Mouse (Mus musculus) heart, postnatal 0 days (tissue): ENCODE results near the gene Homer2. TPM values are rescaled to one million over a fixed set of nuclear protein-coding genes. Genes with fewer than 3 reads are reported as not detected.

Experiments
- ATAC-seq: fragments of 200-750 bp; cut with Nextera tagmentation; 2 replicates; pipeline ENCODE4 v1.8.0; 2017; ENCODE audit warnings: low read depth, moderate number of reproducible peaks, moderate library complexity; ENCODE audit not compliant: insufficient read depth
- DNase-seq: peaks from one replicate; pipeline ENCODE4 v3.0.0-alpha.2; 2016; ENCODE audit warnings: low spot score
- H3K27ac ChIP-seq: fragments of 300-500 bp; sonication (generic); 2 replicates; pipeline ENCODE4 v1.5.1; 2014; ENCODE audit warnings: low read depth, mild to moderate bottlenecking
- H3K27me3 ChIP-seq: fragments of 300-500 bp; sonication (generic); 2 replicates; pipeline ENCODE4 v1.6.1; 2014; ENCODE audit warnings: low read length, mixed read lengths; ENCODE audit not compliant: control insufficient read depth, insufficient read depth
- H3K36me3 ChIP-seq: fragments of 300-500 bp; sonication (generic); replicated peaks from 2 replicates; pipeline ENCODE4 v1.6.1; 2014; ENCODE audit warnings: low read length, mixed read lengths; ENCODE audit not compliant: control insufficient read depth, insufficient read depth
- H3K4me1 ChIP-seq: fragments of 300-500 bp; sonication (generic); 2 replicates; pipeline ENCODE4 v1.6.1; 2014; ENCODE audit warnings: antibody characterized with exemption; ENCODE audit not compliant: control insufficient read depth, insufficient read depth
- H3K4me2 ChIP-seq: fragments of 300-500 bp; sonication (generic); 2 replicates; pipeline ENCODE4 v1.6.1; 2014; ENCODE audit warnings: low read depth, mild to moderate bottlenecking, low read length, moderate library complexity
- H3K4me3 ChIP-seq: fragments of 300-500 bp; sonication (generic); 2 replicates; pipeline ENCODE4 v1.5.1; 2014; ENCODE audit warnings: low read depth, low read length
- H3K9ac ChIP-seq: fragments of 300-500 bp; sonication (generic); replicated peaks from 2 replicates; pipeline ENCODE4 v1.6.1; 2014; ENCODE audit warnings: low read depth, low read length, mixed read lengths
- H3K9me3 ChIP-seq: fragments of 300-500 bp; sonication (generic); replicated peaks from 2 replicates; pipeline ENCODE4 v1.6.1; 2016; ENCODE audit warnings: low read length; ENCODE audit not compliant: control insufficient read depth
- CTCF ChIP-seq: IDR thresholded peaks from 2 replicates; pipeline ENCODE4 v1.5.1; 2016; ENCODE audit warnings: antibody characterized with exemption, control low read depth, low read depth
- EP300 ChIP-seq: IDR thresholded peaks from 2 replicates; pipeline ENCODE4 v1.6.1; 2016; ENCODE audit warnings: antibody characterized with exemption, low read depth
- WGBS: fragments of 180-500 bp; shearing (Covaris S2); extraction: QIAGEN DNeasy Blood & Tissue Kit; methylation state at CpG from one replicate; pipeline ENCODE4 v1.1.7; 2014; 5-methylcytosine and 5-hydroxymethylcytosine counted together
- polyA plus RNA-seq: library from polyadenylated mRNA; unstranded; fragments of >200 nt; fragmentation: Nextera tagmentation; extraction: Ambion mirVana; gene quantifications from 2 replicates; pipeline ENCODE4 v1.2.1, GENCODE M21; 2015
- total RNA-seq: library from RNA; depleted of rRNA; stranded (reverse); fragments of >200 nt; gene quantifications from 2 replicates; pipeline ENCODE4 v1.2.3, GENCODE M21; 2014; ENCODE audit warnings: low replicate concordance

Homer2 gene
- total and polyA plus RNA-seq, 2 experiments from 2014 or later = 19.5 to 51.3 TPM

- H3K4me1 ChIP-seq = no peaks in the 10 kb centered on the region
- peaks cover 59% of the 10 kb centered on the region for H3K36me3 ChIP-seq
- ATAC-seq (no peak), DNase-seq (no peak)
- no peak overlapping the region for H3K9ac ChIP-seq
- H3K27me3 ChIP-seq = no peaks in the 10 kb centered on the region
- WGBS = 78% methylated on average over 7 of the region's 7 CpGs
- H3K27ac ChIP-seq = no peak overlapping the region
- H3K9me3 ChIP-seq = no peaks in the 10 kb centered on the region
- TF ChIP-seq EP300 (no peak), CTCF (no peak)
- H3K4me2 ChIP-seq = no peak overlapping the region
- no peak overlapping the region for H3K4me3 ChIP-seq
Observed at GRCm38 (mm10) chr7:81585326-81585725, 122.0 kb downstream of the Homer2 start.

GRCm38 (mm10) chr7:81583512-81583911 lies 123.8 kb downstream of the Homer2 start:
- ATAC-seq (no peak), DNase-seq (no peak)
- Histone ChIP-seq H3K36me3 (peaks cover 60% of the 10 kb centered on the region), H3K9me3 (no peaks in the 10 kb centered on the region), H3K4me2 (no peak overlapping the region), H3K27me3 (no peaks in the 10 kb centered on the region), H3K27ac (no peak overlapping the region), H3K4me1 (no peaks in the 10 kb centered on the region), H3K4me3 (no peak overlapping the region), H3K9ac (no peak overlapping the region)
- TF ChIP-seq CTCF (peak; percentile 48), EP300 (no peak)
- 49% methylated on average over 3 of the region's 3 CpGs for WGBS

- Histone ChIP-seq H3K9ac (no peak overlapping the region), H3K4me1 (no peaks in the 10 kb centered on the region), H3K4me2 (no peak overlapping the region), H3K27me3 (no peaks in the 10 kb centered on the region), H3K27ac (no peak overlapping the region), H3K36me3 (peaks cover 43% of the 10 kb centered on the region), H3K9me3 (no peaks in the 10 kb centered on the region), H3K4me3 (no peak overlapping the region)
- 95% methylated on average over 5 of the region's 5 CpGs for WGBS
- ATAC-seq (no peak), DNase-seq (no peak)
- TF ChIP-seq EP300 = no peak
Observed at GRCm38 (mm10) chr7:81579312-81579711, 128.0 kb downstream of the Homer2 start.

- H3K9me3 ChIP-seq = no peaks in the 10 kb centered on the region
- no peak for ATAC-seq
- H3K36me3 ChIP-seq = peaks cover 38% of the 10 kb centered on the region
- 92% methylated on average over 7 of the region's 7 CpGs for WGBS
- H3K4me1 ChIP-seq = peaks cover 3% of the 10 kb centered on the region
- no peak overlapping the region for H3K4me2 ChIP-seq
- H3K4me3 ChIP-seq = no peak overlapping the region
- H3K27me3 ChIP-seq = no peaks in the 10 kb centered on the region
- TF ChIP-seq EP300 = no peak
- no peak for TF ChIP-seq CTCF
- H3K27ac ChIP-seq = no peak overlapping the region
- DNase-seq = no peak
- H3K9ac ChIP-seq = no peak overlapping the region
Observed at GRCm38 (mm10) chr7:81578413-81578812, 128.9 kb downstream of the Homer2 start.

- ATAC-seq = no peak
Observed at GRCm38 (mm10) chr7:81577872-81578271, 129.5 kb downstream of the Homer2 start.

GRCm38 (mm10) chr7:81575606-81576005 lies 131.7 kb downstream of the Homer2 start:
- 86% methylated on average over 10 of the region's 10 CpGs for WGBS
- Histone ChIP-seq H3K9ac (no peak overlapping the region), H3K36me3 (peaks cover 38% of the 10 kb centered on the region), H3K27me3 (no peaks in the 10 kb centered on the region), H3K4me1 (peaks cover 12% of the 10 kb centered on the region), H3K4me3 (no peak overlapping the region), H3K27ac (no peak overlapping the region), H3K9me3 (no peaks in the 10 kb centered on the region), H3K4me2 (no peak overlapping the region)
- no peak for ATAC-seq
- no peak for TF ChIP-seq EP300
- TF ChIP-seq CTCF = no peak
- DNase-seq = no peak

More at GRCm38 (mm10) chr7:81577872-81578271, 129.5 kb downstream of the Homer2 start:
- H3K4me3 ChIP-seq = no peak overlapping the region
- no peak overlapping the region for H3K4me2 ChIP-seq
- no peak overlapping the region for H3K27ac ChIP-seq
- 83% methylated on average over 3 of the region's 3 CpGs for WGBS
- peaks cover 7% of the 10 kb centered on the region for H3K4me1 ChIP-seq
- DNase-seq = no peak
- TF ChIP-seq CTCF = no peak
- H3K9ac ChIP-seq = no peak overlapping the region
- no peaks in the 10 kb centered on the region for H3K9me3 ChIP-seq
- H3K27me3 ChIP-seq = no peaks in the 10 kb centered on the region
- peaks cover 38% of the 10 kb centered on the region for H3K36me3 ChIP-seq
